Mouse (Mus musculus) MEL (cell line): ENCODE measurements around the gene Rtp4.

Experiments
- CTCF ChIP-seq, 3 experiments: IDR thresholded peaks in 2 of 3; conservative IDR thresholded peaks in 1 of 3; 2 replicates each; pipeline ENCODE4 v1.5.1; 2011 to 2012; ENCODE audit warnings: low read length in 3 of 3, low read depth in 2 of 3, mild to moderate bottlenecking in 2 of 3, improper control_type of control experiment in 1 of 3, inconsistent platforms in 1 of 3, mixed read lengths in 1 of 3, moderate library complexity in 1 of 3; ENCODE audit not compliant: control insufficient read depth in 1 of 3, insufficient read depth in 1 of 3, poor library complexity in 1 of 3, severe bottlenecking in 1 of 3
- E2F4 ChIP-seq: IDR thresholded peaks from 2 replicates; pipeline ENCODE4 v1.6.1; 2011; ENCODE audit warnings: low read depth, low read length, improper control_type of control experiment, borderline replicate concordance
- NRF1 ChIP-seq: IDR thresholded peaks from 2 replicates; pipeline ENCODE4 v1.6.1; 2014; ENCODE audit warnings: low read depth, mild to moderate bottlenecking, inconsistent platforms, low read length, improper control_type of control experiment, moderate library complexity; ENCODE audit not compliant: poor library complexity, insufficient read depth, severe bottlenecking
- TAL1 ChIP-seq: IDR thresholded peaks from 2 replicates; pipeline ENCODE4 v1.6.1; 2012; ENCODE audit warnings: mild to moderate bottlenecking, inconsistent platforms, low read length, moderate library complexity, mixed read lengths

GRCm38 (mm10) chr16:23606651-23607050 is 86.6 kb downstream of the Rtp4 start:
- TF ChIP-seq TAL1 = no peak
- no peak for TF ChIP-seq E2F4
- no peak for TF ChIP-seq NRF1
- no peak for TF ChIP-seq CTCF (IDR thresholded peaks at IDR 0.05 in 2 of 3, conservative IDR thresholded peaks at IDR 0.05 in 1 of 3; ENCODE audit: control insufficient read depth in 1 of 3, insufficient read depth in 1 of 3, low read depth in 2 of 3, low read length in 3 of 3, poor library complexity in 1 of 3, severe bottlenecking in 1 of 3)
